Mouse (Mus musculus) bone marrow, adult 2 months (tissue): Measurements from ENCODE around the gene Ube2n. TPM values are rescaled to one million over a fixed set of nuclear protein-coding genes. Genes with fewer than 3 reads are reported as not detected.

Source experiments
- H3K27ac ChIP-seq: fragments of 200-500 bp; 2 replicates; pipeline ENCODE4 v1.5.1; 2012; ENCODE audit warnings: low read depth, mild to moderate bottlenecking, control low read depth, inconsistent platforms, low read length; ENCODE audit not compliant: control insufficient read depth, poor library complexity, insufficient read depth
- H3K4me1 ChIP-seq: fragments of 200-500 bp; 2 replicates; pipeline ENCODE4 v1.6.1; 2011; ENCODE audit warnings: low read length; ENCODE audit not compliant: control insufficient read depth, insufficient read depth
- H3K4me3 ChIP-seq: fragments of 200-500 bp; replicated peaks from 2 replicates; pipeline ENCODE3; 2011; ENCODE audit warnings: mild to moderate bottlenecking, low read depth, low read length, control low read depth; ENCODE audit not compliant: control insufficient read depth
- CTCF ChIP-seq: fragments of 200-500 bp; IDR thresholded peaks from 2 replicates; pipeline ENCODE4 v1.5.1; 2011; ENCODE audit warnings: low read length, control low read depth; ENCODE audit not compliant: control insufficient read depth, insufficient read depth
- POLR2A ChIP-seq: fragments of 200-500 bp; IDR thresholded peaks from 2 replicates; pipeline ENCODE4 v1.6.1; 2011; ENCODE audit warnings: low read depth, mild to moderate bottlenecking, control low read depth, low read length, borderline replicate concordance; ENCODE audit not compliant: control insufficient read depth
- WGBS: fragments of 180-500 bp; shearing (Covaris S2); methylation state at CpG from one replicate; pipeline ENCODE4 v1.1.7; 2018; 5-methylcytosine and 5-hydroxymethylcytosine counted together
- polyA plus RNA-seq: library from polyadenylated mRNA; stranded (reverse); fragments of >200 nt; gene quantifications from 2 replicates; pipeline ENCODE4 v1.2.4, GENCODE M21; 2011; ENCODE audit warnings: low replicate concordance; ENCODE audit not compliant: missing spikeins, insufficient read depth, insufficient read length

Ube2n gene
- polyA plus RNA-seq, 1 experiment = 80.7 TPM

GRCm38 (mm10) chr10:95566786-95567185 is 51.8 kb downstream of the Ube2n start:
- Histone ChIP-seq H3K4me3 (no peak overlapping the region), H3K27ac (no peak overlapping the region), H3K4me1 (peaks cover 1% of the 10 kb centered on the region; the same call in 1 of the 2 replicates)
- 83% methylated on average over 3 of the region's 3 CpGs for WGBS
- TF ChIP-seq POLR2A (no peak), CTCF (no peak)

GRCm38 (mm10) chr10:95567550-95567949 is 52.6 kb downstream of the Ube2n start:
- H3K27ac ChIP-seq = no peak overlapping the region
- no peak overlapping the region for H3K4me3 ChIP-seq
- WGBS = 88% methylated on average over 5 of the region's 5 CpGs
- H3K4me1 ChIP-seq = peaks cover 1% of the 10 kb centered on the region; the same call in 1 of the 2 replicates
- TF ChIP-seq POLR2A = no peak
- TF ChIP-seq CTCF = no peak

GRCm38 (mm10) chr10:95568016-95568415 is 53.1 kb downstream of the Ube2n start:
- TF ChIP-seq CTCF (no peak), POLR2A (no peak)
- WGBS = 96% methylated on average over 6 of the region's 6 CpGs
- Histone ChIP-seq H3K4me3 (no peak overlapping the region), H3K27ac (no peak overlapping the region), H3K4me1 (peaks cover 1% of the 10 kb centered on the region; the same call in 1 of the 2 replicates)

- TF ChIP-seq CTCF = no peak
- TF ChIP-seq POLR2A = no peak
- Histone ChIP-seq H3K4me3 (no peak overlapping the region), H3K4me1 (peaks cover 1% of the 10 kb centered on the region; the same call in 1 of the 2 replicates), H3K27ac (peak overlapping the region; percentile 56)
- 47% methylated on average over 2 of the region's 2 CpGs for WGBS
Observed at GRCm38 (mm10) chr10:95569441-95569840, 54.5 kb downstream of the Ube2n start.

- WGBS = 67% methylated on average over 4 of the region's 4 CpGs
- TF ChIP-seq CTCF = no peak
- no peak for TF ChIP-seq POLR2A
- Histone ChIP-seq H3K27ac (no peak overlapping the region), H3K4me1 (no peaks in the 10 kb centered on the region), H3K4me3 (no peak overlapping the region)
Observed at GRCm38 (mm10) chr10:95574994-95575393, 60.0 kb downstream of the Ube2n start.

GRCm38 (mm10) chr10:95575839-95576380 is 61.0 kb downstream of the Ube2n start:
- TF ChIP-seq POLR2A (no peak), CTCF (no peak)
- WGBS = 76% methylated on average over 10 of the region's 10 CpGs

GRCm38 (mm10) chr10:95576876-95577566 is 62.1 kb downstream of the Ube2n start:
- TF ChIP-seq POLR2A (no peak), CTCF (no peak)
- Histone ChIP-seq H3K27ac (no peak overlapping the region), H3K4me1 (no peaks in the 10 kb centered on the region), H3K4me3 (no peak overlapping the region)
- WGBS = 41% methylated on average over 14 of the region's 14 CpGs

More at GRCm38 (mm10) chr10:95575839-95576380, 61.0 kb downstream of the Ube2n start:
- no peak overlapping the region for H3K27ac ChIP-seq
- H3K4me1 ChIP-seq = no peaks in the 10 kb centered on the region
- no peak overlapping the region for H3K4me3 ChIP-seq

GRCm38 (mm10) chr10:95577567-95577950 is 62.6 kb downstream of the Ube2n start:
- Histone ChIP-seq H3K4me1 (no peaks in the 10 kb centered on the region), H3K27ac (no peak overlapping the region), H3K4me3 (no peak overlapping the region)
- TF ChIP-seq CTCF (no peak), POLR2A (no peak)
- WGBS = 57% methylated on average over 4 of the region's 4 CpGs
